Mouse (Mus musculus) limb, embryonic 12.5 days (tissue): Measurements from ENCODE around the gene Dgcr8. TPM values are rescaled to one million over a fixed set of nuclear protein-coding genes. Genes with fewer than 3 reads are reported as not detected.

Experiments used
- ATAC-seq: fragments of 200-750 bp; cut with Nextera tagmentation; 2 replicates; pipeline ENCODE4 v1.8.0; 2017; ENCODE audit warnings: low read depth, moderate TSS enrichment; ENCODE audit not compliant: insufficient number of reproducible peaks, insufficient read depth, low FRiP score, low TSS enrichment
- H3K27ac ChIP-seq: fragments of 300-500 bp; sonication (generic); 2 replicates; pipeline ENCODE4 v1.5.1; 2016; ENCODE audit warnings: mild to moderate bottlenecking, moderate library complexity
- H3K27me3 ChIP-seq: fragments of 300-500 bp; sonication (generic); 2 replicates; pipeline ENCODE4 v1.6.1; 2016; ENCODE audit warnings: mild to moderate bottlenecking, moderate library complexity
- H3K36me3 ChIP-seq: fragments of 300-500 bp; sonication (generic); 2 replicates; pipeline ENCODE4 v1.6.1; 2016; ENCODE audit warnings: mild to moderate bottlenecking, moderate library complexity
- H3K4me1 ChIP-seq: fragments of 300-500 bp; sonication (generic); replicated peaks from 2 replicates; pipeline ENCODE4 v1.6.1; 2016
- H3K4me2 ChIP-seq: fragments of 300-500 bp; sonication (generic); 2 replicates; pipeline ENCODE4 v1.6.1; 2016; ENCODE audit warnings: mild to moderate bottlenecking, moderate library complexity
- H3K4me3 ChIP-seq: fragments of 300-500 bp; sonication (generic); replicated peaks from 2 replicates; pipeline ENCODE4 v1.5.1; 2016; ENCODE audit warnings: mild to moderate bottlenecking
- H3K9ac ChIP-seq: fragments of 300-500 bp; sonication (generic); replicated peaks from 2 replicates; pipeline ENCODE4 v1.6.1; 2016; ENCODE audit warnings: mild to moderate bottlenecking, moderate library complexity
- H3K9me3 ChIP-seq: fragments of 300-500 bp; sonication (generic); 2 replicates; pipeline ENCODE4 v1.6.1; 2016; ENCODE audit warnings: mild to moderate bottlenecking, moderate library complexity
- WGBS: fragments of 180-500 bp; shearing (Covaris S2); methylation state at CpG from one replicate; pipeline ENCODE4 v1.1.7; 2016; 5-methylcytosine and 5-hydroxymethylcytosine counted together
- polyA plus RNA-seq: library from polyadenylated mRNA; unstranded; fragments of >200 nt; fragmentation: Nextera tagmentation; extraction: Ambion mirVana; gene quantifications from 2 replicates; pipeline ENCODE4 v1.2.1, GENCODE M21; 2016

Gene Dgcr8
- polyA plus RNA-seq, 1 experiment from 2014 or later, result 42.9 TPM

GRCm38 (mm10) chr16:18233451-18233850, 55.6 kb downstream of the Dgcr8 start:
- H3K4me2 ChIP-seq, result peak overlapping the region; percentile 93

DNA sequence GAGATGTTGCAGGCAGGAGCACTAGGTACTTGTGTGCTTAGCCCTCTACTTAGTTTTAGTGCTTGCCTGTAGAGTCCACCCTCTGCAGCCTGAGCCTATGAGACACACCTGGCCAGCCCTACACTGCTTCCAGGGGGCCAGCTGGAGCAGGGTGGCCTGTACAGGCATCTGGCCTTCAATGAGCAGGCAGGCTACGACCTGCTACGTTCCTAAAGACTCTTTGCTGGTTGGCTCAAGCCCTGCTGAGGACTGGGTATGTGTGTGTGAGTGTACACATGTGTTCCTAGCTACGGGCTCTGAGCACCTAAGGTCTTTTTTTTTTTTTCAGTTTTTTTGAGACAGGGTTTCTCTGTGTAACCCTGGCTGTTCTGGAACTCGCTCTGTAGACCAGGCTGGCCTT, 57.6 kb downstream of the Dgcr8 start:
- peaks cover 32% of the 10 kb centered on the region for H3K36me3 ChIP-seq
- no peak for ATAC-seq
- H3K27me3 ChIP-seq, result no peaks in the 10 kb centered on the region
- H3K4me3 ChIP-seq, result no peak overlapping the region
- no peak overlapping the region for H3K27ac ChIP-seq
- WGBS, result 62% methylated on average over 4 of the region's 4 CpGs
- H3K4me1 ChIP-seq, result peaks cover 36% of the 10 kb centered on the region
- no peaks in the 10 kb centered on the region for H3K9me3 ChIP-seq
- no peak overlapping the region for H3K9ac ChIP-seq
- H3K4me2 ChIP-seq, result no peak overlapping the region

More at GRCm38 (mm10) chr16:18233451-18233850, 55.6 kb downstream of the Dgcr8 start:
- Histone ChIP-seq H3K4me1 (peaks cover 37% of the 10 kb centered on the region), H3K27ac (no peak overlapping the region), H3K4me3 (0 out of 2 replicates have a peak overlapping the region, but pooled peaks have one; percentile 83), H3K36me3 (peaks cover 25% of the 10 kb centered on the region), H3K9me3 (no peaks in the 10 kb centered on the region), H3K9ac (0 out of 2 replicates have a peak overlapping the region, but pooled peaks have one; percentile 85), H3K27me3 (no peaks in the 10 kb centered on the region)
- 30% methylated on average over 1 of the region's 1 CpGs for WGBS
- ATAC-seq, result no peak

GRCm38 (mm10) chr16:18231047-18231446, 58.0 kb downstream of the Dgcr8 start:
- no peak for ATAC-seq
- 83% methylated on average over 3 of the region's 3 CpGs for WGBS
- no peak overlapping the region for H3K27ac ChIP-seq

DNA sequence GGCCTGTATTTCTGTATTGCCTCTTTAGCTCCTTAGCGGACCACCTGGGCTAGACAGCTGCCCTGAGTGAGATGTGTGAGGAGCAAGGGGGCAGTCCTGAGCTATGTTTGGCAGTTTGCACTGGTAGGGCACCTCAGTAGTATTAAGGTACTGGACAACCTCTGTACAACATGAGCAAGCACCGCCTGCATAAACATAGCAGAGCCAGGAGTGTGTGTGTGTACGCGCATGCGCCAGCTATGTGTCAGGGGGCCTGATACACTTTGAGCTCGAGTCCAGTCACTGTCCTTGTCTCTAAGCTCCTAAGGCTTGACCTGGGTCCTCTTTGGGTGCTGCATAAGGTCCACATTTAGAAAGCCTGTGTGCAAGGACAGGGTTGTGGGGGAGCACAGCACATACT, 58.4 kb downstream of the Dgcr8 start:
- Histone ChIP-seq H3K27ac (no peak overlapping the region), H3K4me3 (no peak overlapping the region)
- WGBS, result 91% methylated on average over 6 of the region's 6 CpGs

More at GRCm38 (mm10) chr16:18231047-18231446, 58.0 kb downstream of the Dgcr8 start:
- peaks cover 32% of the 10 kb centered on the region for H3K4me1 ChIP-seq
- H3K4me2 ChIP-seq, result no peak overlapping the region
- no peak overlapping the region for H3K4me3 ChIP-seq
- peaks cover 36% of the 10 kb centered on the region for H3K36me3 ChIP-seq
- no peak overlapping the region for H3K9ac ChIP-seq
- H3K9me3 ChIP-seq, result no peaks in the 10 kb centered on the region
- no peaks in the 10 kb centered on the region for H3K27me3 ChIP-seq

DNA sequence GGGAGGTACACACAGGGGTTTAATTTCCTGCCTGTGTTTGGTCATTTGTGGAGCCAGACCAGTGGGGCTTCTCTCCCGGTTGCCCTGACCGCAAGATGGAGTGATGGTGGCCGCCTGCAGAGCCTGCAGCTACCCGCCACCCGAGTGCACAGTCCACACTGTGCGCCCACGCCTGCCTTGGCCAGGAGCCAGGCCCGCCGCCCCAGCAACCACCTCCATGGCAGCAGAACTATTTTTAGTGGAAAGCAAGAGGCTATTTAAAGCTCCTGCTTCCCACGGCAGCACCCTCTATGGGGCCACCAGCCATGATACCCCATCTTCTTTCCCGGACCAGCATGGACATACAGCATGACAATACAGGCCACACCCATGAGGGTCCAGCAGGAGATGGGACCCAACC, 59.4 kb downstream of the Dgcr8 start:
- no peaks in the 10 kb centered on the region for H3K9me3 ChIP-seq
- H3K4me3 ChIP-seq, result no peak overlapping the region
- peaks cover 51% of the 10 kb centered on the region for H3K36me3 ChIP-seq
- no peak for ATAC-seq
- H3K4me2 ChIP-seq, result peak overlapping the region; percentile 2; the same call in 1 of the 2 replicates
- H3K4me1 ChIP-seq, result peaks cover 27% of the 10 kb centered on the region
- no peaks in the 10 kb centered on the region for H3K27me3 ChIP-seq
- peak overlapping the region; percentile 50 for H3K27ac ChIP-seq
- peak overlapping the region; percentile 19; the same call in 1 of the 2 replicates for H3K9ac ChIP-seq
- 82% methylated on average over 11 of the region's 11 CpGs for WGBS

More for the DNA sequence above, 58.4 kb downstream of the Dgcr8 start:
- Histone ChIP-seq H3K27me3 (no peaks in the 10 kb centered on the region), H3K4me2 (no peak overlapping the region), H3K9me3 (no peaks in the 10 kb centered on the region), H3K4me1 (peaks cover 28% of the 10 kb centered on the region), H3K36me3 (peaks cover 41% of the 10 kb centered on the region), H3K9ac (no peak overlapping the region)
- ATAC-seq, result no peak

- Histone ChIP-seq H3K9ac (no peak overlapping the region), H3K27ac (no peak overlapping the region), H3K4me2 (no peak overlapping the region), H3K9me3 (no peaks in the 10 kb centered on the region), H3K4me3 (no peak overlapping the region), H3K4me1 (peaks cover 21% of the 10 kb centered on the region), H3K36me3 (peaks cover 58% of the 10 kb centered on the region), H3K27me3 (no peaks in the 10 kb centered on the region)
- no peak for ATAC-seq
- WGBS, result 93% methylated on average over 4 of the region's 4 CpGs
Observed at GRCm38 (mm10) chr16:18228856-18229255, 60.2 kb downstream of the Dgcr8 start.

DNA sequence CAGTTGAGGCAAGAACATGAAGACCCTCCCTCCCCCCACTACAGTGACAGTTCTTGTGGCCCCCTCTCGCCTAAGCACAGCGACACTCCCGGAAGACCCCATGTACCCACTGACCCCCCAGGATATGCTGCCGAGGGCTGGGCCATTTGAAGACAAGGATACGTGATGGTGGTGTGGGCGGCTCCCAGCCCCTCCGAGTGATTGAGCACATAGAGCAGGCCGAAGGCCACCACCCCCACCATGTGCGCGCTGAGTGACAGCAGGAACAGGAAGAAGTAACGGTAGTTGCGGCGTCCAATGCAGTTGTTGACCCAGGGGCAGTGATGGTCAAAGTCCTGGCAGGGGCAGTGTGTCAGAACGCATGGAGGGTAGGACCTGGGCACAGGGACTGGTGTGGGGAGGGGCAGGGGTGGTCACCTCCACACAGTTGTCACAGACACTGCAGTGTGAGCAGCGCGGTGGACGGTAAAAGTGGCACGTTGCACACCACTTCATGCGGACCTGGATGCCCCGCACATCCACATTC, 61.1 kb downstream of the Dgcr8 start:
- ATAC-seq, result no peak
- no peaks in the 10 kb centered on the region for H3K9me3 ChIP-seq
- whole genome bisulfite sequencing, result 93% methylated on average over 20 of the region's 20 CpGs
- H3K36me3 ChIP-seq, result peaks cover 67% of the 10 kb centered on the region
- no peak overlapping the region for H3K27ac ChIP-seq
- H3K4me2 ChIP-seq, result no peak overlapping the region
- H3K9ac ChIP-seq, result no peak overlapping the region
- peaks cover 13% of the 10 kb centered on the region for H3K4me1 ChIP-seq
- no peaks in the 10 kb centered on the region for H3K27me3 ChIP-seq
- no peak overlapping the region for H3K4me3 ChIP-seq

DNA sequence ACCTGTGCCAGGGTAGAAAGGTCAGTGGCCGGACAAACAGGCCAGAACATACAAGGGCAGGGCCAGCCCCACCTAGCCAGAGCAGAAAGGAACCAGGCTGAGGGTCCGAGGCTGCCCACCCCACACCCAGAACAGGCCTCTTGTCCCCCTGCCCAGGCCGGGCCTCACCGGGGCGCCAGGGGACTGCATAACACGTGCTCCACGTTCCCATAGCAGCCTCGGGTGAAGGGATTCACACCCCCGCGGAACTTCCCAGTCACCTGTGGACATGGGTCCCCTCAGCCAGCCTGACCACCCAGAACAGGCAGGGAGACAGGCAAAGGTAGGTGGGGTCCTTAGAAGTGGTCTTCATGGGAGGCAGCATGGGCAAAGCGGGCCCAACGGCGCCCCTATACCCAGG, 61.9 kb downstream of the Dgcr8 start:
- Histone ChIP-seq H3K4me3 (no peak overlapping the region), H3K4me1 (peaks cover 13% of the 10 kb centered on the region), H3K9me3 (no peaks in the 10 kb centered on the region), H3K4me2 (no peak overlapping the region), H3K27me3 (no peaks in the 10 kb centered on the region), H3K27ac (no peak overlapping the region), H3K9ac (no peak overlapping the region), H3K36me3 (peaks cover 75% of the 10 kb centered on the region)
- no peak for ATAC-seq
- WGBS, result 91% methylated on average over 13 of the region's 13 CpGs

GRCm38 (mm10) chr16:18222188-18222587, 66.9 kb downstream of the Dgcr8 start:
- no peak overlapping the region for H3K4me3 ChIP-seq
- no peak overlapping the region for H3K4me2 ChIP-seq
- WGBS, result 83% methylated on average over 11 of the region's 11 CpGs
- no peaks in the 10 kb centered on the region for H3K9me3 ChIP-seq
- no peak overlapping the region for H3K9ac ChIP-seq
- H3K27ac ChIP-seq, result no peak overlapping the region
- H3K27me3 ChIP-seq, result no peaks in the 10 kb centered on the region
- H3K36me3 ChIP-seq, result peaks cover 64% of the 10 kb centered on the region
- peaks cover 30% of the 10 kb centered on the region for H3K4me1 ChIP-seq
- ATAC-seq, result no peak

GRCm38 (mm10) chr16:18221543-18221898, 67.5 kb downstream of the Dgcr8 start:
- Histone ChIP-seq H3K27me3 (no peaks in the 10 kb centered on the region), H3K36me3 (peaks cover 57% of the 10 kb centered on the region), H3K9ac (no peak overlapping the region), H3K9me3 (no peaks in the 10 kb centered on the region), H3K4me2 (no peak overlapping the region), H3K4me1 (peaks cover 30% of the 10 kb centered on the region), H3K27ac (peak overlapping the region; percentile 81; the same call in 1 of the 2 replicates), H3K4me3 (no peak overlapping the region)
- WGBS, result 77% methylated on average over 11 of the region's 11 CpGs
- no peak for ATAC-seq

DNA sequence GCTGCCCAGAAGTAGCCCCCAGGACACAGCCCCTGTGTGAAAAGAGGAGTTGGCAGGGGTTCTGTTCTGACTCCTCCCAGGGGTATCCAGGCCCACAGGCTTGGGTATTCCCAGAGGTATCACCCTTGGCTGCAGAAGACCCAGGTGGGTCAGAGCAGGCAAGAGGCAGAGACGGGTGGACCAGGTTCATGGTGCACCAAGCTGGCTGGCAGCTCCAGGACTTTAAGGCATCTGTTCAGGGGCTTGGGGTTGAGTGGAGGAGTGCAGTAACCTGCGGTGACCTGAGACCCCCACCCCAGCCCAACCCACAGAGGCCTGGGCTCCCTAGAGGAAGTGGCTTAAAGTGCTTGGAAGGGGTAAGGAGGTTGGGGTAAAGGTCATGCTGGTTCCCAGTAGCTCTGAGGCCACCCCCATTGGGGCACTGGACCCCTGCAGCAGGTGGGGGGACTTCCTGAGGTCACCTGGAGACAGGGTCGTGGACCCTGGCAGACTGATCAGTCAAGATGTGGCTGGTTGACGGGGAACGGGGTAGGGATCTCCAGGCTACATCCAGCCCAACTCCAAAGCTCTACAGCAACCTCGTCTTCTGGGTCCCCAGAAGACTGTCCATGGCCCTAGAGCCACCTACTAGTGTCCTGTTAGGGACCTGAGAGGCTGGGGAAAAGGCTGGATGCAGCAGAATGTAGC, 68.0 kb downstream of the Dgcr8 start:
- ATAC-seq, result 0 out of 2 replicates have a peak, but pooled peaks have one; percentile 4
- Histone ChIP-seq H3K27ac (peak overlapping the region; percentile 81), H3K4me2 (no peak overlapping the region), H3K9ac (no peak overlapping the region), H3K9me3 (no peaks in the 10 kb centered on the region), H3K36me3 (peaks cover 52% of the 10 kb centered on the region), H3K4me1 (peaks cover 30% of the 10 kb centered on the region), H3K4me3 (no peak overlapping the region), H3K27me3 (no peaks in the 10 kb centered on the region)
- WGBS, result 91% methylated on average over 6 of the region's 6 CpGs
